Mouse (Mus musculus) G1E-ER4 (cell line): ENCODE measurements around the gene Clec2d. TPM values are rescaled to one million over a fixed set of nuclear protein-coding genes. Genes with fewer than 3 reads are reported as not detected.

Experiments
- GATA1 ChIP-seq: IDR thresholded peaks from one replicate; pipeline ENCODE4 v1.8.0; 2012; ENCODE audit warnings: low read length, inconsistent platforms
- polyA plus RNA-seq: library from polyadenylated mRNA; stranded (reverse); fragments of >175 nt; gene quantifications from 2 replicates; pipeline ENCODE4 v1.2.3, GENCODE M21; 2012

Clec2d gene
- polyA plus RNA-seq, 1 experiment: not detected

- no peak for TF ChIP-seq GATA1
Observed at GRCm38 (mm10) chr6:129215886-129216637, 35.6 kb downstream of the Clec2d start.

GRCm38 (mm10) chr6:129216721-129217230, 36.4 kb downstream of the Clec2d start:
- no peak for TF ChIP-seq GATA1

GRCm38 (mm10) chr6:129218191-129218696, 37.8 kb downstream of the Clec2d start:
- no peak for TF ChIP-seq GATA1

- TF ChIP-seq GATA1: no peak
Observed at GRCm38 (mm10) chr6:129219897-129220517, 39.6 kb downstream of the Clec2d start.

- no peak for TF ChIP-seq GATA1
Observed at GRCm38 (mm10) chr6:129221053-129221452, 40.6 kb downstream of the Clec2d start.

GRCm38 (mm10) chr6:129222188-129222800, 41.9 kb downstream of the Clec2d start:
- TF ChIP-seq GATA1: no peak

GRCm38 (mm10) chr6:129223611-129224010, 43.2 kb downstream of the Clec2d start:
- TF ChIP-seq GATA1: no peak

- no peak for TF ChIP-seq GATA1
Observed at GRCm38 (mm10) chr6:129224090-129224489, 43.7 kb downstream of the Clec2d start.

- no peak for TF ChIP-seq GATA1
Observed at GRCm38 (mm10) chr6:129225078-129225477, 44.7 kb downstream of the Clec2d start.

- no peak for TF ChIP-seq GATA1
Observed at GRCm38 (mm10) chr6:129228935-129229773, 48.7 kb downstream of the Clec2d start.

- TF ChIP-seq GATA1: no peak
Observed at GRCm38 (mm10) chr6:129229774-129230578, 49.6 kb downstream of the Clec2d start.

- no peak for TF ChIP-seq GATA1
Observed at GRCm38 (mm10) chr6:129232005-129232841, 51.8 kb downstream of the Clec2d start.

GRCm38 (mm10) chr6:129232842-129233205, 52.4 kb downstream of the Clec2d start:
- TF ChIP-seq GATA1: no peak

- no peak for TF ChIP-seq GATA1
Observed at GRCm38 (mm10) chr6:129233366-129233954, 53.0 kb downstream of the Clec2d start.
